Comparison of ENCODE assay signal across 11 mouse cellular contexts in genomic region chr1:38394493-38394892, GRCm38 (mm10).
DNase-seq lines count a peak whose midpoint lies in the region; ATAC-seq and TF ChIP-seq lines count a peak whose summit lies in the region.
"Had no signal": no experiment of that assay in that cellular context is flagged by ENCODE, and none has a peak within 500 bp of the region (broad histone marks: within the 10 kb centered on the region; RNA-seq: fewer than 3 reads in every experiment).

No protein-coding gene starts in this region.

- no peak for TF ChIP-seq CTCF in forebrain, postnatal 0 days (IDR thresholded peaks at IDR 0.05; ENCODE audit: low read depth)
- TF ChIP-seq CTCF in hindbrain, postnatal 0 days (IDR thresholded peaks at IDR 0.05; ENCODE audit: low read depth), result no peak

- intact Hi-C loops in gastrocnemius, postnatal 14 days (cut with DNase I; ENCODE audit: low total_unique reads), result loop anchor here (10.0 kb wide), 1 partner anchor 210 kb away; no protein-coding TSS in a partner anchor

- ATAC-seq in forebrain, postnatal 0 days, result no peak
- peak; percentile 43; the same call in 1 of the 2 replicates for ATAC-seq in neural tube, embryonic 12.5 days (ENCODE audit: low FRiP score, low read depth)
- no peak for ATAC-seq in neural tube, embryonic 15.5 days (ENCODE audit: low FRiP score)
- ATAC-seq in hindbrain, postnatal 0 days, result 0 out of 2 replicates have a peak, but pooled peaks have one; percentile 25
- ATAC-seq in neural tube, embryonic 14.5 days (ENCODE audit: low read depth), result peak; percentile 13; the same call in 1 of the 2 replicates

- H3K27ac ChIP-seq in forebrain, embryonic 10.5 days, result peak overlapping the region; percentile 67
- no peak overlapping the region for H3K27ac ChIP-seq in forebrain, postnatal 0 days (ENCODE audit: low read depth, low read length)
- no peak overlapping the region for H3K27ac ChIP-seq in neural tube, embryonic 12.5 days
- no peak overlapping the region for H3K27ac ChIP-seq in neural tube, embryonic 15.5 days (replicated peaks)
- no peak overlapping the region for H3K27ac ChIP-seq in hindbrain, postnatal 0 days
- H3K27ac ChIP-seq in neural tube, embryonic 14.5 days (ENCODE audit: low read depth, low read length), result peak overlapping the region; percentile 45; the same call in 1 of the 2 replicates

- H3K9me3 ChIP-seq in forebrain, embryonic 10.5 days, result no peaks in the 10 kb centered on the region
- no peaks in the 10 kb centered on the region for H3K9me3 ChIP-seq in forebrain, postnatal 0 days (ENCODE audit: low read length)
- H3K9me3 ChIP-seq in neural tube, embryonic 12.5 days, result no peaks in the 10 kb centered on the region
- H3K9me3 ChIP-seq in neural tube, embryonic 15.5 days (replicated peaks), result no peaks in the 10 kb centered on the region
- H3K9me3 ChIP-seq in hindbrain, postnatal 0 days (ENCODE audit: low read length), result no peaks in the 10 kb centered on the region
- no peaks in the 10 kb centered on the region for H3K9me3 ChIP-seq in neural tube, embryonic 14.5 days (ENCODE audit: control insufficient read depth, low read length)

- H3K4me3 ChIP-seq in forebrain, embryonic 10.5 days, result no peak overlapping the region
- no peak overlapping the region for H3K4me3 ChIP-seq in forebrain, postnatal 0 days (ENCODE audit: low read depth, low read length)
- H3K4me3 ChIP-seq in neural tube, embryonic 12.5 days, result no peak overlapping the region
- no peak overlapping the region for H3K4me3 ChIP-seq in neural tube, embryonic 15.5 days (replicated peaks)
- H3K4me3 ChIP-seq in hindbrain, postnatal 0 days (ENCODE audit: low read length), result no peak overlapping the region
- no peak overlapping the region for H3K4me3 ChIP-seq in neural tube, embryonic 14.5 days (ENCODE audit: low read depth, low read length)

- no peak for DNase-seq in forebrain, embryonic 10.5 days (ENCODE audit: extremely low spot score, low spot score)
- no peak for DNase-seq in forebrain, postnatal 0 days
- no peak for DNase-seq in hindbrain, postnatal 0 days (ENCODE audit: low spot score)
- no peak for DNase-seq in adrenal gland, postnatal 10 days
- DNase-seq in gastrocnemius, postnatal 14 days, result no peak
- DNase-seq: adrenal gland, postnatal 36 days; heart, postnatal 10 days; liver had no signal

- H3K27me3 ChIP-seq in forebrain, embryonic 10.5 days (ENCODE audit: poor library complexity, severe bottlenecking), result peaks cover 11% of the 10 kb centered on the region; the same call in 1 of the 2 replicates
- H3K27me3 ChIP-seq in forebrain, postnatal 0 days (ENCODE audit: insufficient read depth, low read length), result no peaks in the 10 kb centered on the region
- no peaks in the 10 kb centered on the region for H3K27me3 ChIP-seq in neural tube, embryonic 12.5 days (replicated peaks)
- no peaks in the 10 kb centered on the region for H3K27me3 ChIP-seq in neural tube, embryonic 15.5 days (replicated peaks)
- H3K27me3 ChIP-seq in hindbrain, postnatal 0 days (ENCODE audit: insufficient read depth, low read length), result no peaks in the 10 kb centered on the region
- no peaks in the 10 kb centered on the region for H3K27me3 ChIP-seq in neural tube, embryonic 14.5 days (ENCODE audit: control insufficient read depth, insufficient read depth, low read length)

- 27% methylated on average over 5 of the region's 5 CpGs for WGBS in forebrain, embryonic 10.5 days
- 30% methylated on average over 5 of the region's 5 CpGs for WGBS in forebrain, postnatal 0 days
- 22% methylated on average over 5 of the region's 5 CpGs for WGBS in neural tube, embryonic 12.5 days
- 23% methylated on average over 5 of the region's 5 CpGs for WGBS in neural tube, embryonic 15.5 days
- WGBS in hindbrain, postnatal 0 days, result 26% methylated on average over 5 of the region's 5 CpGs
- WGBS in neural tube, embryonic 14.5 days, result 26% methylated on average over 5 of the region's 5 CpGs

- H3K9ac ChIP-seq in forebrain, postnatal 0 days, result no peak overlapping the region
- H3K9ac ChIP-seq in neural tube, embryonic 12.5 days, result no peak overlapping the region
- H3K9ac ChIP-seq in neural tube, embryonic 15.5 days (replicated peaks), result no peak overlapping the region
- H3K9ac ChIP-seq in hindbrain, postnatal 0 days (replicated peaks; ENCODE audit: low read length), result no peak overlapping the region
- no peak overlapping the region for H3K9ac ChIP-seq in neural tube, embryonic 14.5 days (replicated peaks; ENCODE audit: low read depth, low read length)

- no peaks in the 10 kb centered on the region for H3K36me3 ChIP-seq in forebrain, embryonic 10.5 days (replicated peaks)
- H3K36me3 ChIP-seq in forebrain, postnatal 0 days (ENCODE audit: insufficient read depth), result no peaks in the 10 kb centered on the region
- H3K36me3 ChIP-seq in neural tube, embryonic 12.5 days, result no peaks in the 10 kb centered on the region
- no peaks in the 10 kb centered on the region for H3K36me3 ChIP-seq in neural tube, embryonic 15.5 days
- no peaks in the 10 kb centered on the region for H3K36me3 ChIP-seq in hindbrain, postnatal 0 days (ENCODE audit: insufficient read depth, low read length)
- H3K36me3 ChIP-seq in neural tube, embryonic 14.5 days (ENCODE audit: control insufficient read depth, insufficient read depth, low read length), result no peaks in the 10 kb centered on the region

- H3K4me1 ChIP-seq in forebrain, embryonic 10.5 days, result peaks cover 75% of the 10 kb centered on the region
- 0 out of 2 replicates have a peak, but pooled peaks cover 4% of the 10 kb centered on the region for H3K4me1 ChIP-seq in forebrain, postnatal 0 days (ENCODE audit: insufficient read depth)
- peaks cover 45% of the 10 kb centered on the region for H3K4me1 ChIP-seq in neural tube, embryonic 12.5 days
- H3K4me1 ChIP-seq in neural tube, embryonic 15.5 days, result peaks cover 51% of the 10 kb centered on the region
- H3K4me1 ChIP-seq in hindbrain, postnatal 0 days (ENCODE audit: insufficient read depth, low read length), result peaks cover 3% of the 10 kb centered on the region; the same call in 1 of the 2 replicates
- H3K4me1 ChIP-seq in neural tube, embryonic 14.5 days (ENCODE audit: control insufficient read depth, insufficient read depth, low read length), result peaks cover 26% of the 10 kb centered on the region; the same call in 1 of the 2 replicates

- H3K4me2 ChIP-seq in forebrain, postnatal 0 days (ENCODE audit: low read depth), result no peak overlapping the region
- H3K4me2 ChIP-seq in neural tube, embryonic 12.5 days (replicated peaks), result no peak overlapping the region
- H3K4me2 ChIP-seq in neural tube, embryonic 15.5 days, result no peak overlapping the region
- H3K4me2 ChIP-seq in hindbrain, postnatal 0 days (ENCODE audit: low read depth, low read length), result no peak overlapping the region
- no peak overlapping the region for H3K4me2 ChIP-seq in neural tube, embryonic 14.5 days (ENCODE audit: low read depth, low read length)

Comparison
In these comparisons a context has a peak if more than half of its experiments do, and no peak if none do; other contexts are left out.
1. H3K27ac ChIP-seq: peak in forebrain, embryonic 10.5 days (single experiment) and neural tube, embryonic 14.5 days (single experiment); none in forebrain, postnatal 0 days (single experiment), neural tube, embryonic 12.5 days (single experiment), neural tube, embryonic 15.5 days (single experiment) and hindbrain, postnatal 0 days (single experiment).
2. ATAC-seq: peak in neural tube, embryonic 12.5 days (single experiment), hindbrain, postnatal 0 days (single experiment) and neural tube, embryonic 14.5 days (single experiment); none in forebrain, postnatal 0 days (single experiment) and neural tube, embryonic 15.5 days (single experiment).